Mouse (Mus musculus) gastrocnemius, postnatal 25 days (tissue): ENCODE measurements around the gene Sept9. TPM values are rescaled to one million over a fixed set of nuclear protein-coding genes. Genes with fewer than 3 reads are reported as not detected.

Experiments used
- DNase-seq: peaks from one replicate; pipeline ENCODE4 v3.0.0; 2022
- total RNA-seq, 2 experiments: library from RNA; stranded (reverse); gene quantifications; 1 replicate in 1 of 2; 2 replicates in 1 of 2; pipeline ENCODE4 v1.2.3; 2021

The Sept9 gene
- total RNA-seq, 2 experiments from 2014 or later, result 13.8 to 16.2 TPM

DNA sequence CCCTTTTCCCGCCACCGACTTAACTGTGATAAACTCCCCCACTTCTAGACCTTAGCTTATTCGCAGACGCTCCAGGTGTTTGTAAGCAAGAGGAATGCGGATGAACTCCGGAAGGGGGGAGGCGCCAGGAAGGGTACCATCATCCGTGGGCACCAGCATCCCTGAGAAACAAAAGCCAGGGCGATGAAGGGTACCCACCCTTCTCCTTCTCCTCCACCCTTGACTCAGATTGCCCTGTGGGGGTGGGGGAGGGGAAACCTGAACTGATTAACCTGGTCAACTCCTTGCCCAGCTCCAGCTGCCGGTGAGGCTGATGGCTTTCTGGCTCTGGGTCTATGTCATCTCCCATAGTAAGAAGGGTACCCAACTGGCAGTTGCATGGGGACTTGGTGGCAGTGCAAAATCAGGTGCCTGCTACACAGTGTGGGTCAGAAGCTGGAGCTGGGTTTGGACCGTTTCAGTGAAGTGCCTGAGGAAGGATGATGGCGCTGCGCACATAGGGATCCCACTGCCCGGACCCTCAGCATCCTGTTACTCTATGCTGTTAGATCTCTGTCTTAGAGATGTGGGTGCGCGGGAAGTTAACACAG, 209.1 kb downstream of the Sept9 start:
- no peak for DNase-seq

DNA sequence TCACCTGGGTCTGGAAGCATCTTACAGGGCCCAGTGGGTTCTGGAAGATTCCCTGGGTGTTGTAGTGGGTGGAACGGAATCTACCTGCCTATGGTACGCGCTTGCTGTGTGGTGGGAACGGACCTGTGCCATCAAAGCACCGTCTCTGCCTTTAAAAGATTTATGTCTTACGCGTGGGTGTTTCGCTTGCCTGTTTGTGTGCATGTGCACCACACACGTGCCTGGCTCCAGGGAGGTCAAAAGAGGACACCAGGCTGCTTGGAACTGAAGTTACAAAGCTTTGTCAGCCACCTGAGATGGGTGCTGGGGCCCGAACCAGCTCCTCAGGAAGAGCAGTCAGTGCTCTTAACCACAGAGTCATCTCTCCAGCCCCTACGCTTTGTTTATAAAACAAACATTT, 209.9 kb downstream of the Sept9 start:
- no peak for DNase-seq

DNA sequence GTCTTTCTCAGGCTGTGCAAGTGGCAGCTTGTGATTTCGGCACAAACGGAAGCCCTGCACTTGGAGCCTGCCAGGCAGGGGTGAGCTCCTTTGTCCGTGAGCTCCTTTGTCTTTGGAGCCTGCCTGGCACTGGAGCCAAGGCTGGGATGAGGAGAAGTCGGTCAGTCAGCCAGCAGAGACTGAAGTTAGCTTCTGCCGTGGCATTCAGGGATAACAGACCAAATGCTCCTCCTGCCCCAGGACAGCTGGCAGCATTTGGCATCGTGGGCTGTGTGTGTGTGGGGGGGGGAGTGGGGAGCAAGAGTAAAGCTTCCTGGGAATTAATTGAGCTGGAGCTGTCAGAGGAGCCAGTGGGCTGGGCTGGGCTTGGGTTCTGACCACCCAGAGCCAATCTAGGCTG, 210.6 kb downstream of the Sept9 start:
- no peak for DNase-seq

DNA sequence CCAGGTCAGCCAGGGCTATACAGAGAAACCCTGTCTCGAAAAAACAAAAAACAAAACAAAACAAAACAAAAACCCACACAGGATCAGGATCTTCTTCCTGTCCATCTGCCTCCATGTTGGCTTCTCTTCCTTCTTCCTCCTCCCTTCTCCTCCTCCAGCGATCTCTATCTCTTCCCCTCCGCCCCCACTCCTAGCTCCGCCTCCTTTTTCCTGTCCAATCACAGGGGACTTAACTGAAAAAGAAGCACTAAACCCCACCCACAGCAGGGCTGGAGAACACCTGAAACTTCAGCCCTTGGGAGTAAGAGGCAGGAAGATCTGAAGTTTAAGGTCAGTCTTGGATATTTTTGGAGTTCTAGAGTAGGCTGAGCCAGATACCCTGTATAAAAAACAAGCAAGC, 212.2 kb downstream of the Sept9 start:
- no peak for DNase-seq

Other genes starting within 250 kb of the Sept9 start
- gene Sec14l1, start 84.5 kb upstream of the Sept9 start, total RNA-seq, result 10 to 100 TPM; 40.7 to 45.1 TPM